Mouse (Mus musculus): ENCODE data around the gene Enpp6.

DNA sequence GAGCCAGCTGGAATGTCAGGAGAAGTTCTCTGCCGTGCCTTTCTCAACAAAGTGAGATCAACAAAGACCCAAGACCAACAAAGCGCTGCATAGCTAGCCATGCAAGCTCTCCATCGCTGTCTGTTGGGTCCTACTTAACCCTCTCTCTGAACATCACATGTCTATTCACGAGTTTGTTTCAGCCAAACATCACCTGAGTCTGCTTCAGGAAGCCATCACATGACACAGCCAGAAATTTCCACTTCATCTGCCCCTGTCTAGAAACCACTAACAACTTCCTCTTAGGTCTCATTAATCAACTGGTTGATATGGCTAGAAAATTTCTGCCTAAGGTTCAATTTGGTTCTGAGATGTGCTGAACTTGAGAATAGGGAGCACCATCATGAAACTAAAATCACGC lies 85.3 kb downstream of the Enpp6 start:
- TF ChIP-seq CTCF (IDR thresholded peaks at IDR 0.05; ENCODE audit: extremely low read depth, insufficient read length, insufficient replicate concordance, low read depth, low read length): no peak
- no peak for TF ChIP-seq POLR2A (IDR thresholded peaks at IDR 0.05; ENCODE audit: low read depth, low read length)
